Mouse (Mus musculus) lung, embryonic 14.5 days (tissue): ENCODE results near the gene Cdca3. TPM values are rescaled to one million over a fixed set of nuclear protein-coding genes. Genes with fewer than 3 reads are reported as not detected.

Experiments
- ATAC-seq: fragments of 200-750 bp; cut with Nextera tagmentation; 2 replicates; pipeline ENCODE4 v1.8.0; 2017; ENCODE audit warnings: mild to moderate bottlenecking, moderate TSS enrichment, moderate library complexity; ENCODE audit not compliant: insufficient read depth
- DNase-seq: peaks from one replicate; pipeline ENCODE4 v3.0.0-alpha.2; 2015
- H3K27ac ChIP-seq: fragments of 300-500 bp; sonication (generic); 2 replicates; pipeline ENCODE4 v1.5.1; 2014; ENCODE audit warnings: low read depth, mild to moderate bottlenecking, moderate library complexity
- H3K27me3 ChIP-seq: fragments of 300-500 bp; sonication (generic); 2 replicates; pipeline ENCODE4 v1.6.1; 2014; ENCODE audit warnings: low read length, control low read depth; ENCODE audit not compliant: insufficient read depth
- H3K36me3 ChIP-seq: fragments of 300-500 bp; sonication (generic); 2 replicates; pipeline ENCODE4 v1.6.1; 2014; ENCODE audit warnings: control low read depth; ENCODE audit not compliant: insufficient read depth
- H3K4me1 ChIP-seq: fragments of 300-500 bp; sonication (generic); 2 replicates; pipeline ENCODE4 v1.6.1; 2014; ENCODE audit warnings: antibody characterized with exemption, control low read depth; ENCODE audit not compliant: insufficient read depth
- H3K4me2 ChIP-seq: fragments of 300-500 bp; sonication (generic); 2 replicates; pipeline ENCODE4 v1.6.1; 2014; ENCODE audit warnings: mild to moderate bottlenecking
- H3K4me3 ChIP-seq: fragments of 300-500 bp; sonication (generic); 2 replicates; pipeline ENCODE4 v1.5.1; 2014; ENCODE audit warnings: low read depth, low read length
- H3K9ac ChIP-seq: fragments of 300-500 bp; sonication (generic); 2 replicates; pipeline ENCODE4 v1.6.1; 2014
- H3K9me3 ChIP-seq: fragments of 300-500 bp; sonication (generic); 2 replicates; pipeline ENCODE4 v1.6.1; 2016; ENCODE audit warnings: low read depth, low read length, control low read depth
- CTCF ChIP-seq: IDR thresholded peaks from 2 replicates; pipeline ENCODE4 v1.5.1; 2016; ENCODE audit warnings: antibody characterized with exemption, low read depth
- WGBS: fragments of 180-500 bp; shearing (Covaris S2); extraction: QIAGEN DNeasy Blood & Tissue Kit; methylation state at CpG from one replicate; pipeline ENCODE4 v1.1.7; 2014; 5-methylcytosine and 5-hydroxymethylcytosine counted together
- polyA plus RNA-seq: library from polyadenylated mRNA; unstranded; fragments of >200 nt; fragmentation: Nextera tagmentation; extraction: Ambion mirVana; gene quantifications from 2 replicates; pipeline ENCODE4 v1.2.1, GENCODE M21; 2014

Cdca3 gene
- polyA plus RNA-seq, 1 experiment from 2014 or later = 204 TPM

DNA sequence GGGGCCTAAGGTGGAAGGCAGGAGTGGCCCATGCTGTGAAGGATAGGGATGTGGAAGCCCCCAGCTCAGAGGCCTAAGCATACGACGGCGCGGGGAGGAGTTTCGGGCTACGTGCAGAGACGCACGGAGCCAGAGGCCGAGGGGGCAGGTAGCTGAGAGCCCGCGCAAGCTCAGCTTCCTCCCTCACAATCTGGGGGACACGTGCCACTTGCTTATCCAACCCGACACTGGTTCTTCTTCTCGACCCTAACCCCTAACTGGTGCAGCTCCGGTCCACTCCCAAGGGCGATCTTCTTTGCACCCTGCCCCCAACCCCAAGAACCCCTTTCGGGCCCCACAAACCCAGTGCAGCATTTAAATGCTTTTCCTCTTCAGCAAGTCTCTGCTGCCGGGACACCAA, 15.9 kb upstream of the Cdca3 start:
- Histone ChIP-seq H3K4me1 (peaks cover 18% of the 10 kb centered on the region), H3K27ac (peak overlapping the region; percentile 96), H3K4me2 (peak overlapping the region; percentile 64), H3K36me3 (peaks cover 63% of the 10 kb centered on the region), H3K4me3 (peak overlapping the region; percentile 76), H3K27me3 (no peaks in the 10 kb centered on the region), H3K9me3 (no peaks in the 10 kb centered on the region), H3K9ac (peak overlapping the region; percentile 85)
- under 1% methylated on average over 18 of the region's 18 CpGs for WGBS
- DNase-seq (peak; percentile 89), ATAC-seq (peak; percentile 53)
- TF ChIP-seq CTCF = no peak

DNA sequence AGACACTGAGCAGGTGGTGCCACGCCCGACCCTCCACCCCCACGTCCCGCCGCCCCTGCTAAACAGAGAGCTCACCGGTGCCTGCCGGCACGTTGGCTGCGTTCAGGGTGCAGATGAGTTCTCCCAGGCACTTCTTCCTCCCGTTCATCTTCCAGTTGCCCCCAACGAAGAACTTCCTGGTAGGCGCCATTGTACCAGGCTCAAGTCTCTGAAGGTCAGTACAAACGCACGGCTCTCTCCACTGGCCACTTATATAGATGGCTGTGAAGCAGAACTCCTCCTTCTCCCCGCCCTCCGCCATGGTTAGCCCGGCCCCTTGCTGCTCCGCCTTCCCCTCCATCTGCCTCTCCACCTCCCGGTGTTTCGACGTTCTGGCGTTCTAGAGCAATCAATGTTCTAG, 15.4 kb upstream of the Cdca3 start, which contains the start of gene Tpi1:
TSS of gene Tpi1 (minus strand) at position 364 of the 400 bp plus-strand sequence.
- Histone ChIP-seq H3K4me3 (peak within 1 kb of the TSS; percentile 76), H3K9ac (peak within 1 kb of the TSS; percentile 85), H3K4me2 (peak within 1 kb of the TSS; percentile 64), H3K4me1 (peaks cover 18% of the 10 kb centered on the region), H3K27me3 (no peaks in the 10 kb centered on the region), H3K27ac (peak within 1 kb of the TSS; percentile 96), H3K9me3 (no peaks in the 10 kb centered on the region), H3K36me3 (peaks cover 67% of the 10 kb centered on the region)
- DNase-seq (peak; percentile 95), ATAC-seq (peak; percentile 89)
- 0% methylated on average over 22 of the region's 22 CpGs for WGBS
- TF ChIP-seq CTCF = no peak

DNA sequence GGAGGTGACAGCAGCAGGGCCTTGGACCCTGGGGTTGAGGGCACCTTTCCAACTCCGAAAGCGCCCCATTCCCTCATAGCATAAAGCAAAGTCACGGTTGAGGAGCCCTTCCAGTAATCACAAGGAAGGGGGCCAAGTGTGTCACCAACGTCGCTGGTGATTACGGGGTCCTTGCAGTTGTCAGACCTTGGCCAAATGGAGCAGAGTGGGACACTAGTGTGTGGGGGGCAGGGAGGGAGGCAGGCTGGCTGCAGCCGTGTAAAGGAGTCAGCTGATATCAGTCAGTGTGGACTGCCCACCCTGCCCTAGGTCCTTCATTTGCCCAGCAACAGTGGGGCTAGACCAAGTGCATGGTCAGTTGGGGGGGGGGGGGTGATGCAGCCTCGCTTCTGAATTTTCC, 14.9 kb upstream of the Cdca3 start:
- WGBS = 28% methylated on average over 8 of the region's 8 CpGs
- no peak for TF ChIP-seq CTCF

DNA sequence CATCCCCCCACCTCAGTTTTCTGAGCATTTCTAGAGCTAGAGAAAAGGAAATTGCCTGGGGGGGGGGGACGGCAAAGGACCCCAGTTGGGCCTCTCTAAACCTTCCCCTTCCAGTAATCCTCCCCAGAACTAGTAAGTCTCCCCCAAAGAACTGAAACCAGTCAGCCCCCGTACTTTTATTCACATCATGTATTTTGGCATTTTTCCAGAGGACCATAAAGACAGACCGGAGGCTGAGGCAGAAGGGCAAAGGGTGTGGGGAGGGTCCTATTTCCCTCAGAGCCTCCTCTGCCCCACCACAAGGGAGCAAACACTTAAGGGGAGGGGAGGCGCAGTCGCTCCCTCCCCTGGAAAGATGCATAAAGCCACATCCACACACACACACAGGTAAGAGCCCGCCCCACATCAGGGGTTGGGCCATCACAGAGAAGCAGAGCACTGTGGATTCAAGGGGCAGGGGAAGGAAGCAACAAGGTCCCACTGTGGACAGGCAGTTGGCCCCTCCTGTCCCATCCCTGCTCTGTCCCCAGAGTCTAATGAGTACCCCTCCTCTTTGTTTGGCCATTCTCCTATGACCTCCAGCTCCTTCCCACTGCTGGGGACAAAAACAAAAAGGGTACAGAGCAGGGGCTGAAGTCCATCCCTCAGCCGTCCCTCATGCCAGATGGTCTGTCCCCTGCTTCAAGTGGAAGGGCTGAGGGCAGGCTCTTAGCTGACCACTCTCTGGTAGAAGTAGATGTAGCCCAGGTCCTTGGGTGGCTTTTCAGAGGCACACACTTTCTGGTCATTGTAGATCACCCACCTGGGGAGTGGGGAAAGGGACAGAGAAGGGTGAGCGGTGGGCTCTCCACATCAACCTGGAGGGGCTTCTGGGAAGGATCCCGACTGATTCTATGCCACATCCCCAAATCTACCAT, 14.2 kb upstream of the Cdca3 start:
- Histone ChIP-seq H3K27ac (no peak overlapping the region), H3K27me3 (no peaks in the 10 kb centered on the region), H3K9ac (no peak overlapping the region), H3K4me3 (no peak overlapping the region), H3K4me2 (peak overlapping the region; percentile 64; the same call in 1 of the 2 replicates), H3K4me1 (peaks cover 15% of the 10 kb centered on the region), H3K36me3 (peaks cover 74% of the 10 kb centered on the region), H3K9me3 (no peaks in the 10 kb centered on the region)
- peak; percentile 55 for DNase-seq
- WGBS = 57% methylated on average over 9 of the region's 9 CpGs
- no peak for TF ChIP-seq CTCF
- ATAC-seq = no peak

More for the DNA sequence above, 14.9 kb upstream of the Cdca3 start:
- Histone ChIP-seq H3K4me1 (peaks cover 18% of the 10 kb centered on the region), H3K27ac (peak overlapping the region; percentile 26), H3K27me3 (no peaks in the 10 kb centered on the region), H3K4me2 (peak overlapping the region; percentile 64), H3K36me3 (peaks cover 72% of the 10 kb centered on the region), H3K9ac (peak overlapping the region; percentile 85; the same call in 1 of the 2 replicates), H3K9me3 (no peaks in the 10 kb centered on the region), H3K4me3 (peak overlapping the region; percentile 76)
- ATAC-seq = peak; percentile 42
- DNase-seq = no peak

DNA sequence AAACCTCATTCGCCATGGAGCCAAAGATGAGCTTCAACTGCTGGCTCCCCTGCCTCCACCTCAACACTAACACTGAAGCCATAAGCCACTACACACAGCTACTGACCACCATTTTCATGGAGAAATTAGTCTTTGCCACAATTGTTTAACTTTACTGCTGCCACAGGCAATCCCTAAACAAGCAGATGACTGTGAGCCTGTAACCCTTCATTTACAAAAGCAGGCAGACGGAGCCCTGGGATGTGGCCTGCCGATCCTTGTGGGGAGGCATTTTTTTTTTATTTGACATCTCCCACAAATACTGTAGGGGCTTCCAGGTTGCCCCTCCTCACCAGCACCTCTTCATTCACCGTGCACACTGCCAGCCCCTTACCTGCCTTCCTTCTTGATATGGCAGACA, 12.7 kb upstream of the Cdca3 start:
- Histone ChIP-seq H3K4me3 (no peak overlapping the region), H3K4me1 (peaks cover 15% of the 10 kb centered on the region), H3K27me3 (no peaks in the 10 kb centered on the region), H3K9me3 (no peaks in the 10 kb centered on the region), H3K4me2 (no peak overlapping the region), H3K9ac (no peak overlapping the region), H3K27ac (no peak overlapping the region), H3K36me3 (peaks cover 75% of the 10 kb centered on the region)
- no peak for DNase-seq
- WGBS = 80% methylated on average over 4 of the region's 4 CpGs
- no peak for ATAC-seq
- no peak for TF ChIP-seq CTCF

DNA sequence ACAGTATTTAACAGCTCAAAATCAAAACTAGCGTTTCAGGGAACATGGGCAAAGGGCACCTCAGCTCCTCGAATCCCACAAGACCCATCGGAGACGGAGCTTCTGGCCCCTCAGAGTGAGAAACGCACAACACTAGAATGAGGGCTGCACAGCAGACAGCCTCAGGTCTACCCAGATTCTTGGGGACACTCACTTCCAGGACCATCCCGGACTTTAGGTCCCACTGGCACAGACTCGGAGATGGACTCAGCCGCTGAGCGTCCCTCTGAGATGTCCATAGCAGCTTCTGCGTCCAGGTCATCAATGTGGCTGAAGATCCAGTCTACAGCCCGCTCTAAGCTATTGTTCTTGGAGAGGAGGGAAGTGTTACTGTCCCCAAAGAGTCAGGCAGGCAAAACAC, 12.2 kb upstream of the Cdca3 start:
- WGBS = 94% methylated on average over 11 of the region's 11 CpGs
- Histone ChIP-seq H3K4me1 (peaks cover 12% of the 10 kb centered on the region), H3K36me3 (peaks cover 75% of the 10 kb centered on the region), H3K27ac (no peak overlapping the region), H3K9ac (no peak overlapping the region), H3K27me3 (no peaks in the 10 kb centered on the region), H3K4me2 (no peak overlapping the region), H3K4me3 (no peak overlapping the region), H3K9me3 (no peaks in the 10 kb centered on the region)
- ATAC-seq (no peak), DNase-seq (no peak)
- TF ChIP-seq CTCF = no peak

DNA sequence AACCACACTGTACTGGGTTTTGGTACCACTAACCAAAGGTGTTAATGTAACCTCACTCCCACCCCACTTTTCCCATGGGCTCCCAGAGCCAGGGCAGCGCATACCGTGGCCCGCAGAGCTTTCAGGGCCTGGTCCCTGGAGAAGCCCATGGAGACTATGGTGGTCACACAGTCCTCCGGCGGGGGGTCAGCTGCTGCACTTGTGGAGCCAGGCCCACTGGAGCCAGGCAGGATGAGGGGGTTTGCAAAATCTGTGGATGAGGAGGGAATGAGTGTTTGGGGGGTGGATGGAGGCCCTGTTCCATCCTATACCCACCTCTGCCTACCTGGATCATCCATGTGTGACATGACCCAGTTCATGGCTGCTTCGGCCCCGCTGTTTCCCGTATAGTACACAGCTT, 11.8 kb upstream of the Cdca3 start:
- Histone ChIP-seq H3K9me3 (no peaks in the 10 kb centered on the region), H3K9ac (no peak overlapping the region), H3K4me2 (no peak overlapping the region), H3K27me3 (no peaks in the 10 kb centered on the region), H3K4me3 (no peak overlapping the region), H3K27ac (no peak overlapping the region), H3K36me3 (peaks cover 75% of the 10 kb centered on the region), H3K4me1 (peaks cover 8% of the 10 kb centered on the region)
- 92% methylated on average over 8 of the region's 8 CpGs for WGBS
- ATAC-seq = no peak
- DNase-seq = no peak
- TF ChIP-seq CTCF = no peak
